Mouse (Mus musculus) erythroblast, adult 5-6 weeks (primary cell): Measurements from ENCODE around the gene Slmap. TPM values are rescaled to one million over a fixed set of nuclear protein-coding genes. Genes with fewer than 3 reads are reported as not detected.
A peak's percentile ranks its signal among the peaks of the same experiment; 100 is the strongest.
"Not testable (repeated sequence)": the region's sequence is repeated elsewhere in the genome, so short reads cannot be mapped to it uniquely, and the experiment has no call there.

ENCODE experiments used
- ATAC-seq: replicated peaks from 2 replicates; pipeline ENCODE4 v1.8.0; 2016; ENCODE audit warnings: moderate number of reproducible peaks, mild to moderate bottlenecking, moderate TSS enrichment, inconsistent platforms; ENCODE audit not compliant: poor library complexity, low FRiP score, severe bottlenecking
- total RNA-seq, 2 experiments: library from RNA; stranded (forward) in 1 of 2; stranded (reverse) in 1 of 2; fragments of 150-400 nt in 1 of 2; fragments of 200-764, 138-1000 nt in 1 of 2; gene quantifications; 2 replicates each; pipeline versions ENCODE4 v1.2.3 to v1.2.4; 2015 to 2017; ENCODE audit warnings: low replicate concordance in 2 of 2

Slmap gene
- total RNA-seq, 2 experiments from 2014 or later = 22.1 to 27.9 TPM

DNA sequence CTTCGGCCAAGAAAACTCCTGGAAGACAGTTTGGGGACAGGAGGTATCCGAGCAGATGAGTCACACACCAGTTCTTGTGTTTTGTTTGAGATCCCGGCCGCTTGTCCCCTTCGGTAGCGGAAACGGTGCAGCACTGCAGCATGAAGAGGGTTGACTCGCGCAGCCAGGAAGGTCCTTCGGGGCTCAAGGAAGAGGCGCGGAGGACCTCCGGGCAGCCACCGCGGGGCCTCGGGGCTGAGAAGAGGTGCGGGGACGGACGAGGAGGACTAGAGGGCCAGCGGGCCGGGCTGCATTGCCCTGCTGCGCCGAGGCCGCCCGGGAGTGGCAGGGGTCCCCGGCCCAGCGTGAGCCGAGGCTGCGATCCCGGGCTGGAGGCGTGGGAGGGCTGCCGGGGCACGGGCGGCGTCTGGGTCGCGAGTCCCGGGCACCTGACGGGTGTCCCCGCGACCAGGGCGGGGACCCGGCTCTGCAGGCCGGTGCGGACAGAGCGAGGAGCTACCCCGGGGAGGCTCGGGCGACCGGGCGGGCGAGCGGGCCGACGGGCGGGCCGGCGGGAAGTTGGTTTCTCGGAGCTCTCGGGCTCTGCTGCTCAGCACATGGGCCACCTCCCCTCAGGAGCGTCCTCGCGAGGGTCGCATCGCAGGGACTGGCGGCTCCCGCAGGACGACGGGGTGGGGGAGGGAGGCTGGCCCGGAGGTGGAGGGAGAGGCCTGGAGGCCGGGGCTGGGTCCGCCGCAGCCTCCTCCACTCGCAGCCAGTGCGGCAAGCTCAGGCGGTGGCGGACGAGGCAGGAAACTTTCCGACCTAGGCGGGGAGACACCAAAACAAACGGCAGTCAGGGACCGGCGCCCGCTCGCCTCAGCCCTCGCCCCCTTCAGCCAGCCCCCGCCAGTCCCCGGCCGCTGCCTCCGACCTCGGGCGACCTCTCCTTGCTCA, 642 bp downstream of the Slmap start:
- ATAC-seq = peak; percentile 43

DNA sequence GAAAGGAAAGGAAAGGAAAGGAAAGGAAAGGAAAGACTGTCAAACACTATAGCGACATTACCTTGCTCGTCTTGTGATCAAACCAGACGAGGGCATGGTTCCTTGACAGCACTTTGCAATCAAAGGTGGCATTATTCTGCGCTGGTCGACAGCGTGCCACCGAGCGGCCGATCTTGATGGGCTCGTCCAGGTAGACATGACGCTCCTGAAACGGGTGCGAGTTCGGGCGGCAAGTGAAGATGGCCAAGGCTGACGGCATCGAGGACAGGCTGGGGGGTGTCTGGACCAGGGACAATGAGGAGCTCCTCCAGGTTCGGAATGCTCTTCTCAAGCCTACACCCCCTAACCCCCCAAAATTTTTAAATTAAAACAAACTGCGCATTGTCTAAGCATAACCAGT, 1.5 kb downstream of the Slmap start:
- ATAC-seq = peak; percentile 29; the same call in 1 of the 2 replicates

DNA sequence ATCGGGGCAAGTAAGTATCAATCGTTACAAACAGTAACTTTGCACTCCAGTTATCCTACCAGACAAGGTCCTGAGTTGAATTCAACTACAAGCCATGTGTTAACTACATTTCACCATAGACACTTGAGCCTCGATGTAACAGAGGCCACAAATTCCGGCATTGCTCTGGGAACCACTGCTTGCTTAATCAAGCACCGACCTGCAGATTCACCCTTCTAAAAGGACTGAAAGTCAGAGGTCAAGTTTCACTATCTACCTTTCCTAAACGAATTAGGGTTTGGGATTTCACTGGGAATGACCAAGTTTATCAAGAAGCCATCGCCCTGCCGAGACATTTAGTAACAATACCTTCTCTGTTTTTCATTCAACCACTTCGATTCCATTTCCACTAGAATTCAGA, 2.0 kb downstream of the Slmap start:
- no peak for ATAC-seq

DNA sequence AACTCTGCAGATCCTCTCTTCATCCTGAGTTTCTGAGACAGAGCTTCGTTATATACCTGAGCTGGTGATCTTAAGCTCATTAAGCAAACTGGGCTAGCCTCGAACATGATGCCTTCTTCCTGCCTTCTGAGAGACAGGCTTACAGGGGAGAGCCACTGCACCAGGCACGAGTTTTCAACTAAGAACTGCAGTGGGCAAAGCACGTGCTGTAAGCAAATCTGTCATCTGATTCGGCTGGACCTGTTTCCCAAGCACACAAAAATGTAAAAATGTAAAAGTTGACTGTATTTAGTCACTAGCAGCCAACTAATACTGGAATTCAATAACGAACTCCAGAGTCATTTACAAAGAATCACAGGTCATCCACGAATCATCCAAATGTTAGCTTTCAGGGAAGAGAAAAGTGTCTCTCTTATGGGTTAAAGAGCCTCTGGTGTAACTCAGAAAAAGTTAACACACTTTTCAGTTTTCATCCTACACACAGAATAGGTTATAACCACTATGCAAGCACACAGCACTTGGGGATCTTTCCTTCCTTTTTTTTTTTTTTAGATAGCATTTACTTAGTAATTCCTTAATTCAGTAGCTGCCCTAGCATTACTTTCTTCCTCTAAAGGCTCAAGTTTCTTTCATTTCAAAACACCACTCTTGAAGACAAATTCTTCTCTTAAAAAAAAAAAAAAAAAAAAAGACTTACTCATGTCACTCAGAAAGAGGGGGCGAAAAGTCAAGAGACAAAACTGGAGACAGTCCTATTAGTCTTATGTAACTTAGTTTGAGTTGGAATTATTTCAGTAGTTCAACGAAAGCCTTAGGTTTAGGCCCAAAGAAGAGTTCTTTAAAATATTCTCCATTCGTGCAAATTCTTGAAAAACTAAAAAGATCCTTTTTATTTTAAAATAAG, 3.1 kb downstream of the Slmap start:
- no peak for ATAC-seq

DNA sequence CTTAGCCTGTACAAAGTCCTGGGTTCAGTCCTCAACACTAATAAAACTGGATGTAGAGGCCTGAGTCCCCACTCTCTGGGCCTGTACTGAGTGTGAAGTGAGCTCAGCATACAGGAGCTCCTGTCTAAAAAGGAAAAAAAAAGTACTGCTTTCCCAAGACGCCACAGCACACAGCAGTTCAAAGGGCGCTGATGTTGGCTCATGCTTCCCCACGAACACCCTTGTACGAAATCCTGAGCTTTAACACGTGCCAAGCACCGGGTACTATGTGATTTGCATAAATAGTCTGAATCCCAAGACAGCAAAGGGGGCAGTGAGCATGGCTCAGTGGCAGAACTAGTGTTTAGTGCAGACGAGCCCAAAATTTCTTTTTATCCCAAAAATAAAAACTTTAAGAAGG, 4.4 kb downstream of the Slmap start:
- no peak for ATAC-seq

DNA sequence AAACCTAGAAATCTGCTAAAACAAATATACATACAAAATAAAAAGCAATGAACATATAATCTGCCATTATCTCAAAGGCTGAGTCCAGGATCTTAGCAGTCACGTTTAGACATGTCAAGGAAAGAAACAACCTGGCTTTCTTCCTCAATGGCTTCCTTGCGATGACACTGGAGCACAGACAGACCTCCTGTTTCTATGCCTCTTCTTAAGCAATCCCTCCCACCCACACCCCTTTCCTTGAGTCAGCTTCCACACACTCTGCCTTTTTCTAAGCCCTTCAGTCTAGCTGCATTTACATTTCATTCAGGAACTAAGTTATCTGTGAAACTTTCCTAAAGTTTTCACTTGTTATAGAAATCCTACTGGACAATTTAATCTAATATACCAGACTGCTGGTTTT, 6.4 kb downstream of the Slmap start:
- ATAC-seq = no peak

DNA sequence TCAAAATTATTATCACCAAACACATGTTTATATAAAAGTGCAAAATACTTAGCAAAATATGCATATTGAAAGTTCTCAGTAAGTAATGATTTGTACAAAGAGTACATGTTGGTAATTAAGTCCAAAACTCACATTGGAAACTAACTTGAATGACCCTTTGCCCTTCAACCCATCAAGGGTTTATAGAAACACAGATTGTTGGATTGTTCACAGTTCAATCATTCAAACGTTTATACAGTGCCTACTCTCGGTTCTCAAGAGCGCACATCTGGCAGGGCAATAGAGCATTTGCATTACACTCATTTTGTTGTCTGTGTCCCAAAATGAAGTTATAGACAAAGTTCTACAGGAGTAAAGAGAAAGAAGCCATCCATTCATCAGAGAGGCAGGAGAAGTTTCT, 8.8 kb downstream of the Slmap start:
- ATAC-seq = no peak

DNA sequence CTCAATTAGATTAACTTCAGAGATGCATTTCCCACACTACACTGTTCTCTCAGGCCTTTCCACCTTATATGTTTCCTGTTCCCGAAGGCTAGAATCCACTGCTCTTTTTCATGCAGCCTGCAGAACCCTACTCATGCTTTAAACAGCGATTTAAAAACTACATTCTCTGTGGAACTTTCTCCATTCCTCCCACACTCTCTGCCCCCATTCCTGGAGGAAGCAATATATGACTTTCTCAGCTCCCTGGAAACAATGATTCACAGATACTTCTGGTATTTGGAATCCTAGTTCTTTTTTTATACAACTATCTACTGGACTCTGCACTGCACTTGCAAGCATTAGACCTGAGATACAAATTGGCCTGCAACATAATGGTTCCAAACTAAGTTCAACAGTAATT, 11.6 kb downstream of the Slmap start:
- ATAC-seq = no peak

DNA sequence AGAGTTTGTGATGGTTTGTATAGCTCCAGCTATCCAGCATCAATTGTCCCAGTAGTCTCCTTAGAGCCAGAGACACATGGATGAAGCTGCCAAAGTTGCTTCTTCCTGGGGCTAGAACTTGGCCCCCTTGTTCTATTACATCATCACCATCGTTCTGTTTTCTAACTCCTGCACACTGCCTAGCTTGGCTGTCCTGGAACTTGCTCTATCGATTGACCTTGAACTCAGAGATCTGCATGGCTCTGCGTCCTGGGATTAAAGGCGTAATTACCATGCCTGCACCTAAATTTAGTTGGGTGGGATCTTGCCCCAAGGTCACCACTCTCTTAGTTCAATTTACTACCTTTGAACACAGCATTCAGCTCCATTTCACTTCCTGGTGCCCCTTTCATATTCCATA, 14.9 kb downstream of the Slmap start:
- no peak for ATAC-seq

DNA sequence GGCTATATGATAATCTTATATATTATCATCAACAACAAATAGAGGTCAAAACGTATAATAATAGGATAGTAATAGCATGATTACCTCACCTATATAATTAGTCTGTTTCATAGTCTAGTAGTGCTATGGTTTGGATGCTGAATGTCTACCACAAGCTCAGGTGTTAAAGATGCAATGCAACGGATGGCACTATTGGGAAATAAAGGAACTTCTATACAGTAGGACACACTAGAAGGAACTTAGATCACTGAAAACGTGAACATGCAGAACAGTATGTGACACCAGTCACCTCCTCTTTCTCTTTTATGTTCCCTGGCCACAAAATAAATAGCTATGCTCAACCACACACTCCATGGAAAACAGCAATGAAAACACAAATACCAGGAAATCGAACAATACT, 16.9 kb downstream of the Slmap start:
- no peak for ATAC-seq

DNA sequence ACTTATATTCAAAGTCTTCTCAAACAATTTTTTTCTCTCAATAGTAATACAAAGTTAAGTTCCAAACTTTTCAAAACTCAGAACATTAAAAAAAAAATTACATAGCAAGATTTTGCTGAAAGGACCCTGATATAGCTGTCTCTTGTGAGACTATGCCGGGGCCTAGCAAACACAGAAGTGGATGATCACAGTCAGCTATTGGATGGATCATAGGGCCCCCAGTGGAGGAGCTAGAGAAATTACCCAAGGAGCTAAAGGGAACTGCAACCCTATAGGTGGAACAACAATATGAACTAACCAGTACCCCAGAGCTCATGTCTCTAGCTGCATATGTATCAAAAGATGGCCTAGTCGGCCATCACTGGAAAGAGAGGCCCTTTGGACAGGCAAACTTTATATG, 18.5 kb downstream of the Slmap start:
- not testable (repeated sequence) for ATAC-seq

DNA sequence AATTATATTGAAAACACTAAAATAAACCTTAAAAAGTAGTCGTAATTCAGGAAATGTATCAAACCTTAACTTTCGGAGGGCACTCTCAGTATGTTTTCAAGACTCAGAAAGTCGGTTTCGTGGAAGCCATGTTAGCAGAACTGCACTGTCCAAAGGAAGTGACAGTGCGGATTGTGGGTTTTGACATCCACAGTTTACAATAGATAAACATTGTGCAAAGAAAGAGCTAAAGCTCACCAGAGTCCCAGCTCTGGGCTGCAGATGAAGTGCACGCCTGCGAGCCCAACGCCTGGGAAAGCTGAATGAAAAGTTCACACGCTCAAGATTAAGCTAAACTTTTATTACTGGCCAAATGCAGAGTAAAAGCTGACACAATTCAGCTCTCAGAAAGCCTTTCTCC, 18.9 kb downstream of the Slmap start:
- ATAC-seq = no peak; the same call in 1 of the 2 replicates

DNA sequence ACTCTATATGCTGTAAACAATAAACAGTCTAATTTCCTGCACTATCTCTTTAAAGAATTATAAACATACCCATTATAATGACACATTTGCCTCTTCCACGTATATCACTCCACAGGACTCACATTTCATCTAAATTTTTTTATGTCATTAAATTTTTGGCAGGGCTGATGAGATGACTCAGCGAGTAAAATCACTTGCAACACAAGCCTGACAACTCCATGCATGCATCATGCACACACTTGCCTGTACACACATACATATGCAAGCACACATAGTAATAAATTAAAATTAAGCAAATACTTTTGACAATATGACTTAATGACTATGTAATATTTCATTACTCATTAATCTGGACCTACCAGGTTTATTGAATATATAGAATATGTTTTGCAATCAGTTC, 24.2 kb downstream of the Slmap start:
- ATAC-seq = no peak

DNA sequence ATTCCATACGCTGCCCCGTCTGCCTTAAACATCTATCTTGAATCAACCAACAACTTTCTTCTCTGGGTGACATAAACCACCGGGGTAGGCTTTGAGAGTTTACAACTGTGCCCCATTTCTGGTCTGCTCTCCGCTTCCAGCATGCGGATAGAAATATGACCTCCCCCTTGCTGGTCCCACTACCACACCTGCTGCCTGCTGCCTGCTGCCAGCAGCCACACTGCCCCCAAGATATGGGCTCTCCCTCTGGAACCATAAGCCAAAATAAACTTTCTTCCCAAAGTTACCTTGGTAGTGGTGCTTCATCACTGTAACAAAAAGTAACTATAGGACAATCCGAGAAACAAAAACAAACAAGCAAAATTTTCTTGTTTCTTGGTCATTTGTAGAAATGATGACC, 26.6 kb downstream of the Slmap start:
- ATAC-seq = no peak

DNA sequence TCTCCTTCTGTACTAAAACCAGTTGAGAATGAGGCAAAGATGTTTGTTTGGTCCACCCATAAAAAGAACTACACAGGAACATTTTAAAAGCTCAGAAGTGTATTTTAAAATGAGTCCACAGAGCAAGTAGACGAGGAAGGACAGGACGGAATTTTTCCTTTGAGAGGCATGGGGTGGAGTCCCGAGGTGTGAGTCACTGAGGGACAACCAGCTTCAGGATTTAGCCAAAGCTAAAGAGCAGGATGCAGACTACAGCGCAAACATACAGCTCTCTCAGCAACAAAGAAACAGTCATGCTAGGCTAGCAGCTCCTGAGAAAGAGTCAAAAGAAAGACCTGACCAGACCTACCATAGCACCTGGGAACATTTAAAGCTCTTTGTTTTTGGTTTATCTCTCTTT, 27.4 kb downstream of the Slmap start:
- no peak for ATAC-seq

DNA sequence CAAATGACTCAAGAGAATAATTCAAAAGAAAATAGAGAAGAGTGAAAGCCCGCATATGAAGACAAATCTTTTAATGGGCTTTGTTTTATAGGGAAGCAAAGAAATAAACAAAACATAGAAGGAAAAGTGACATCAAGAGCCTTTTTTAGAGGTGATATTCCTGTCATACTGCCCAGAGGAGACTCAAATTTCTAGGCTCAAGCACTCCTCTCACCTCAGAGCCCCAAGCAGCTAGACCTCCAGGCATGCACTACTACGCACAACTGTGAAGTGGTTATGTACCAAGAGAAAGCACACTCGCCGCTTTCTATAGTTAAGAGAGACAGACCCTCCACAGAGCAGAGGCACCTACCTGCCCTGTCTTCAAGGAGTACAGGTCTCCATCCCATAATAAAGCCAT, 30.2 kb downstream of the Slmap start:
- no peak for ATAC-seq

DNA sequence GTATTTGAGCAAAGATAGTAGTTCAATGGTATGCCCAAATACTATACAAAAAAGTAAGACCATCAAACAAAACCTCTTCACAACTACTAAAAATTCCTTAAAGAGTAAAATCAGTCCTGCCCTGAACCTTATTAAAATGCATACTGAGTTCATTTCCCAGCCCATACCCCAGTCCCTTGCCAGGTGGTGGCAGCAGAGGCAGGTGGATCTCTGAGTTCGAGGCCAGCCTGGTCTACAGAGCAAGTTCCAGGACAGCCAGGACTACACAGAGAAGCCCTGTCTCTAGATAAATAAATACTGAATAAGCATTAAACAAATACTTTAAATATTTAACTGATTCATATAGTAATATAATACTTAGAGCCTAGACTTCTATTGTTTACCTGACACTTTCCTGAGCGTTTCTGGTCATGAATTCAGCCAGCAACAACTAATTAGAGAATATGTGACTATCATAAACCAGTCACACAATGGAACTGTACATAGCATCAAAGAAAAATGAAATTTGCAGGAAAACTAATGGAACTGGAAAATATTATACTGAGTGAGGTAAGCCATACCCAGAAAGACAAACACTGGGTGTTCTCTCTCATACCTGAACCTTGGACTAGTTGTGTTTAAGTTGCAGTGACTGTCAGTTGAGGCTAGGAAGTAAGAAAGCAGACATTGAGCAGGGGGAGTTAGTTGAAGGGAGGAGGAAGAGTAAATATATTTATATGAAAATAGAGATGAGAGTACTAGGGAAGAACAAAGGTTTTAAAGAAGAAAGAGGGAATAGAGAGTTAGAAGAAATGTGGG, 34.4 kb downstream of the Slmap start:
- no peak for ATAC-seq

DNA sequence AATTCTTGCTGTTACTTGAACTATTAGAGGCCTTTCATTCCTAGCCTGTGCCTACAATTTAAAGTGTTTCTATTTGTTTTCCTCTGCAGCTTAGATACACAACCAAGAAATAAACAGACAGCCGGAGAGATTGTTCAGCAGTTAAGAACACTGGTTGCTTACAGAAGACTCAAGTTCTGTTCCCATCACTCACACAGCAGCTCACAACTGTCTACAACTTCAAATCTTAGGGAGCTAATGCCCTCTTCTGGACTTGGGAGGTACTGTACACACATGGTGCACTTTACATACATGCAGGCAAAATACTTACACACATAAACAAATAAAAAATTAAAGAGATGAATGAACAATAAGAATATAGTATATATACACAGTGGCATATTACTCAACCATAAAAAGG, 39.7 kb downstream of the Slmap start:
- ATAC-seq = no peak

DNA sequence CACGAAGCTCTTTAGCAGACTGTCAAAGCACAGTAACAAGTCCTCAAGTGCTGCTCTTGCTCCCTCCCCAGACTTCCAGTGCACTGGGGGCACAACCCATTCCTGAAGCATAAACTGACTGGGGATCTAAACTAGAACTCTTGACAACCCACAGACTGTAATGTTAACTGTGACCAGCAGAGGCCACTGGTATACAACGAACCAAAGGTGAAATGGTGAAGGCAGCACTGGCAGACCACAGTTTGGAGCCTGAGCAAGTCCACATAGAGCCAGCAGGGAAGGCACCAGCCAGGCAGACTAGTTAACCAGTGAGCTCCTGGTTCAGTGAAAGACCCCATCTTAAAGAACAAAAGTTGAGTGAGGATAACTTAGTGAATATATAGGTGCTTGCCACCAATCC, 43.6 kb downstream of the Slmap start:
- ATAC-seq = peak; percentile 86
